Mouse (Mus musculus) forebrain, embryonic 15.5 days (tissue): ENCODE data around the gene Slc26a9. TPM values are rescaled to one million over a fixed set of nuclear protein-coding genes. Genes with fewer than 3 reads are reported as not detected.

Source experiments
- ATAC-seq: fragments of 200-750 bp; cut with Nextera tagmentation; replicated peaks from 2 replicates; pipeline ENCODE4 v1.8.0; 2017; ENCODE audit warnings: mild to moderate bottlenecking, moderate TSS enrichment, moderate library complexity
- H3K27ac ChIP-seq: fragments of 300-500 bp; sonication (generic); replicated peaks from 2 replicates; pipeline ENCODE4 v1.5.1; 2015; ENCODE audit warnings: mild to moderate bottlenecking, inconsistent platforms
- H3K27me3 ChIP-seq: fragments of 300-500 bp; sonication (generic); 2 replicates; pipeline ENCODE4 v1.6.1; 2015; ENCODE audit warnings: inconsistent platforms
- H3K36me3 ChIP-seq: fragments of 300-500 bp; sonication (generic); 2 replicates; pipeline ENCODE4 v1.6.1; 2015; ENCODE audit warnings: mild to moderate bottlenecking, inconsistent platforms
- H3K4me1 ChIP-seq: fragments of 300-500 bp; sonication (generic); 2 replicates; pipeline ENCODE4 v1.6.1; 2015; ENCODE audit warnings: inconsistent platforms
- H3K4me2 ChIP-seq: fragments of 300-500 bp; sonication (generic); replicated peaks from 2 replicates; pipeline ENCODE4 v1.6.1; 2015; ENCODE audit warnings: mild to moderate bottlenecking, inconsistent platforms
- H3K4me3 ChIP-seq: fragments of 300-500 bp; sonication (generic); 2 replicates; pipeline ENCODE4 v1.5.1; 2015; ENCODE audit warnings: mild to moderate bottlenecking, inconsistent platforms
- H3K9ac ChIP-seq: fragments of 300-500 bp; sonication (generic); replicated peaks from 2 replicates; pipeline ENCODE4 v1.6.1; 2015; ENCODE audit warnings: mild to moderate bottlenecking, inconsistent platforms
- H3K9me3 ChIP-seq: fragments of 300-500 bp; sonication (generic); 2 replicates; pipeline ENCODE4 v1.6.1; 2016; ENCODE audit warnings: inconsistent platforms
- WGBS: fragments of 180-500 bp; shearing (Covaris S2); methylation state at CpG from one replicate; pipeline ENCODE4 v1.1.7; 2015; ENCODE audit warnings: mixed read lengths; 5-methylcytosine and 5-hydroxymethylcytosine counted together
- polyA plus RNA-seq: library from polyadenylated mRNA; unstranded; fragments of >200 nt; fragmentation: Nextera tagmentation; extraction: Ambion mirVana; gene quantifications from 2 replicates; pipeline ENCODE4 v1.2.1, GENCODE M21; 2015

The Slc26a9 gene
- 0.04 and 0.09 TPM in 2 replicates for polyA plus RNA-seq

- no peaks in the 10 kb centered on the region for H3K36me3 ChIP-seq
- no peak for ATAC-seq
- WGBS = 64% methylated on average over 10 of the region's 10 CpGs
Observed at GRCm38 (mm10) chr1:131743868-131744464, at the start of gene Slc26a9. Slc26a9 (plus strand) TSS chr1:131744022.

GRCm38 (mm10) chr1:131695308-131695707 is 48.5 kb upstream of the Slc26a9 start:
- no peaks in the 10 kb centered on the region for H3K9me3 ChIP-seq
- no peak overlapping the region for H3K4me3 ChIP-seq
- H3K27ac ChIP-seq = no peak overlapping the region
- H3K9ac ChIP-seq = no peak overlapping the region
- H3K4me2 ChIP-seq = no peak overlapping the region
- no peaks in the 10 kb centered on the region for H3K4me1 ChIP-seq
- 78% methylated on average over 2 of the region's 2 CpGs for WGBS
- no peak for ATAC-seq
- H3K27me3 ChIP-seq = no peaks in the 10 kb centered on the region
- no peaks in the 10 kb centered on the region for H3K36me3 ChIP-seq

More at GRCm38 (mm10) chr1:131743868-131744464, at the start of gene Slc26a9:
- Histone ChIP-seq H3K27ac (no peak within 1 kb of the TSS), H3K4me1 (no peaks in the 10 kb centered on the region), H3K4me2 (no peak within 1 kb of the TSS), H3K9ac (no peak within 1 kb of the TSS), H3K9me3 (no peaks in the 10 kb centered on the region), H3K4me3 (no peak within 1 kb of the TSS), H3K27me3 (no peaks in the 10 kb centered on the region)

GRCm38 (mm10) chr1:131696325-131696724 is 47.5 kb upstream of the Slc26a9 start:
- ATAC-seq = no peak
- Histone ChIP-seq H3K4me2 (no peak overlapping the region), H3K27me3 (no peaks in the 10 kb centered on the region), H3K27ac (no peak overlapping the region), H3K4me1 (no peaks in the 10 kb centered on the region), H3K4me3 (no peak overlapping the region), H3K9ac (no peak overlapping the region), H3K36me3 (no peaks in the 10 kb centered on the region), H3K9me3 (no peaks in the 10 kb centered on the region)
- WGBS = 45% methylated on average over 4 of the region's 4 CpGs

GRCm38 (mm10) chr1:131698770-131699169 is 45.1 kb upstream of the Slc26a9 start:
- 91% methylated on average over 3 of the region's 3 CpGs for WGBS
- no peaks in the 10 kb centered on the region for H3K4me1 ChIP-seq
- H3K4me2 ChIP-seq = no peak overlapping the region
- H3K4me3 ChIP-seq = no peak overlapping the region
- no peak overlapping the region for H3K9ac ChIP-seq
- no peaks in the 10 kb centered on the region for H3K9me3 ChIP-seq
- ATAC-seq = no peak
- no peak overlapping the region for H3K27ac ChIP-seq
- H3K36me3 ChIP-seq = no peaks in the 10 kb centered on the region
- H3K27me3 ChIP-seq = no peaks in the 10 kb centered on the region

DNA sequence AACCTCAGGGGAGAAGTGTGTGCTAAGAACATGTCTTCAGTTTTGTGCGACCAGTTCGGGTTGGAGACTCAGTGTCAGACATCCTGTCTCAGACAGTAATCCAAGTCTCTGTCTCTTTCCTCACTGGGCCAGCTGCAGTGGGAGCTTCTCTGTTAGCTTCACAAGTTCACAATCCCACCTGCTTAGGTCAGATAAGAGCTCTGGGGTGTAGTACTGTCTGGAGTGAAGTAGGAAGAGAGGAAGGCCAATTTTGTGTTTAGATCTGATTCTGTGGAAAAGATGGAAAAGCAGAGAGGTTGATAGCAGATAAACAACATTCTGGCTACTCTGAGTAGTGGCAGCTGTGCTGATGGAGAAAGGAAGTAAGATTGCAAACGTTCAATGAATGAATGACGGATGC is 44.2 kb upstream of the Slc26a9 start:
- WGBS = 90% methylated on average over 4 of the region's 4 CpGs
- Histone ChIP-seq H3K27me3 (no peaks in the 10 kb centered on the region), H3K36me3 (no peaks in the 10 kb centered on the region), H3K27ac (no peak overlapping the region), H3K4me2 (no peak overlapping the region), H3K9ac (no peak overlapping the region), H3K4me3 (no peak overlapping the region), H3K4me1 (no peaks in the 10 kb centered on the region), H3K9me3 (no peaks in the 10 kb centered on the region)
- ATAC-seq = no peak

DNA sequence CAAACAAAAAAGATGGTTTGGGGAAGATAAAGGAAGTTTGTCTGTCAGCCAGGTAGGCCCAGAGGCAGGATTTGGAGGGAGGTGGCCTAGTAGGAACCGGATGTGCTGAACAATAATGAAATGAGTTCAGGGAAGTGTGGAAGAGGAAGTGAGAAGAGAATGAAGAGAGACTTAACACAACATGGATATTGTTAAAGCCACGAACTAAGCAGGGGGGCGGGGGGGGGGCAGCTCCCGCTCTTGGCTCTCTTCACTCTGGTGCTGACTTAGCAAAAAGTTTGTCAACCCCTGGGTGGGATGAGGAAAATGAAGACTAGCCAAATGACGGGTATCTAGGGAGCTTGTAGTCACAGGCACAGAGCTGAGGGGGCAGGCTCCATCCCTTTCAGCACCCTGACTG is 43.4 kb upstream of the Slc26a9 start:
- no peaks in the 10 kb centered on the region for H3K9me3 ChIP-seq
- no peak for ATAC-seq
- WGBS = 81% methylated on average over 5 of the region's 5 CpGs
- H3K9ac ChIP-seq = no peak overlapping the region
- H3K4me2 ChIP-seq = no peak overlapping the region
- H3K4me1 ChIP-seq = no peaks in the 10 kb centered on the region
- H3K27ac ChIP-seq = no peak overlapping the region
- no peaks in the 10 kb centered on the region for H3K27me3 ChIP-seq
- H3K36me3 ChIP-seq = no peaks in the 10 kb centered on the region
- no peak overlapping the region for H3K4me3 ChIP-seq

- H3K4me2 ChIP-seq = no peak overlapping the region
- 85% methylated on average over 5 of the region's 5 CpGs for WGBS
- no peak for ATAC-seq
Observed at GRCm38 (mm10) chr1:131701391-131701790, 42.4 kb upstream of the Slc26a9 start.

DNA sequence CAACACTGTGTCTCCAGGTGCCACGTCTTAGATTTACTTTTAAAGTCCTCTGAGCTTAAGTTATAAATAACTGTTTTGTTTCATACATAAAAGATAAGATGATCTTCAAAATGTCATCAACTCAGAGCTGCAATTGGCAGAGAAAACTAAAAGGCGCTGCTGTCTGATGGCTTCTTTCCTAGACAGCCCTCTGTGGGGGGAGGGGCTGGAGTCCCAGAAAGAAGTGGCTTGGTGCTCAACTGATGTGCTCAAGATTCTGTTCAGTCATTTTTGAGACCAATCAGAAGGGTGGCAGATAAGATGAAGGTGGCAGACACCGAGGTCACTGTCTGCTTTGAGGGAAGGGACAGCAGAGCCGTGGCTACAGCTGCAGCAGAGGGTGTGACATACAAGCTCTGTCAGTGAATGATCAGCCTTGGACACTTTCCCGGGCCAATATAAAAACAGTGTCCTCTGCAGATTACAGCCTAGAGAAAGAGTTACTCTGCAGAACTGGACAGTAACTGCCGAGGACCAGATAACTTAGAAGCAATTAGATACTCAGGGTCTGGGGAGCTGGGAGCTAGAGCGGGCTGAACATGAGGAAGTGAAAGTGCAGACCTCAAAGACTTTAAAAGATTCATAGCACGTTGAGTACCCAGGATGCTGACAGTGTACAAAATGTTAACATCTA is 41.6 kb upstream of the Slc26a9 start:
- Histone ChIP-seq H3K36me3 (no peaks in the 10 kb centered on the region), H3K4me2 (no peak overlapping the region), H3K4me1 (no peaks in the 10 kb centered on the region), H3K27me3 (no peaks in the 10 kb centered on the region), H3K4me3 (no peak overlapping the region), H3K9ac (no peak overlapping the region), H3K27ac (no peak overlapping the region), H3K9me3 (no peaks in the 10 kb centered on the region)
- no peak for ATAC-seq
- WGBS = 81% methylated on average over 8 of the region's 8 CpGs

More at GRCm38 (mm10) chr1:131701391-131701790, 42.4 kb upstream of the Slc26a9 start:
- no peak overlapping the region for H3K4me3 ChIP-seq
- no peak overlapping the region for H3K9ac ChIP-seq
- H3K36me3 ChIP-seq = no peaks in the 10 kb centered on the region
- H3K27ac ChIP-seq = no peak overlapping the region
- no peaks in the 10 kb centered on the region for H3K4me1 ChIP-seq
- no peaks in the 10 kb centered on the region for H3K27me3 ChIP-seq
- H3K9me3 ChIP-seq = no peaks in the 10 kb centered on the region

DNA sequence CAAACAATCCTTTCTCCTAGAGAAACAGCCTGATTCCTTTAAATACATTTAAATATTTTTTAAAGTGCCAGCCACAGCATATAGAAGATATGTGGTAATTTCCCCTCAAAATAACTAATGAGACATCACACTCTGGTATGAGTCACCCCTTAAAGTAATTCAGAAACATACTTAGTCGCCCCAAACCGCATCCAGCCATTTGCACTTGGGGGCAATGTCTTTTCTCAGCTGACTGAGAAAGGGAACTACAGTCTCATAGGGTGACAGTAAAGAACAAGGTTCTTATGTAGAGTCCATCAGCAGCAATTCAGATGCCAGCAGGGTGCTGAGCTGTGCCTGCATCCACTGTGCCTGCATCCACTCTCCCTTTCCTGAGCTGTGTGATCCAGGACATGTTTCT is 40.3 kb upstream of the Slc26a9 start:
- Histone ChIP-seq H3K27me3 (no peaks in the 10 kb centered on the region), H3K4me2 (no peak overlapping the region), H3K4me3 (no peak overlapping the region), H3K4me1 (no peaks in the 10 kb centered on the region), H3K9me3 (no peaks in the 10 kb centered on the region), H3K27ac (no peak overlapping the region), H3K9ac (no peak overlapping the region), H3K36me3 (no peaks in the 10 kb centered on the region)
- ATAC-seq = no peak
- 93% methylated on average over 2 of the region's 2 CpGs for WGBS

GRCm38 (mm10) chr1:131708338-131708737 is 35.5 kb upstream of the Slc26a9 start:
- no peaks in the 10 kb centered on the region for H3K9me3 ChIP-seq
- no peak overlapping the region for H3K9ac ChIP-seq
- H3K4me1 ChIP-seq = no peaks in the 10 kb centered on the region
- 25% methylated on average over 4 of the region's 4 CpGs for WGBS
- no peak for ATAC-seq
- H3K4me3 ChIP-seq = no peak overlapping the region
- no peak overlapping the region for H3K27ac ChIP-seq
- H3K36me3 ChIP-seq = no peaks in the 10 kb centered on the region
- no peak overlapping the region for H3K4me2 ChIP-seq
- no peaks in the 10 kb centered on the region for H3K27me3 ChIP-seq

- Histone ChIP-seq H3K9ac (no peak overlapping the region), H3K4me3 (no peak overlapping the region), H3K9me3 (no peaks in the 10 kb centered on the region), H3K4me1 (no peaks in the 10 kb centered on the region), H3K27ac (no peak overlapping the region), H3K4me2 (no peak overlapping the region), H3K27me3 (no peaks in the 10 kb centered on the region), H3K36me3 (no peaks in the 10 kb centered on the region)
- no peak for ATAC-seq
- WGBS = 82% methylated on average over 10 of the region's 10 CpGs
Observed at GRCm38 (mm10) chr1:131711518-131711917, 32.3 kb upstream of the Slc26a9 start.

DNA sequence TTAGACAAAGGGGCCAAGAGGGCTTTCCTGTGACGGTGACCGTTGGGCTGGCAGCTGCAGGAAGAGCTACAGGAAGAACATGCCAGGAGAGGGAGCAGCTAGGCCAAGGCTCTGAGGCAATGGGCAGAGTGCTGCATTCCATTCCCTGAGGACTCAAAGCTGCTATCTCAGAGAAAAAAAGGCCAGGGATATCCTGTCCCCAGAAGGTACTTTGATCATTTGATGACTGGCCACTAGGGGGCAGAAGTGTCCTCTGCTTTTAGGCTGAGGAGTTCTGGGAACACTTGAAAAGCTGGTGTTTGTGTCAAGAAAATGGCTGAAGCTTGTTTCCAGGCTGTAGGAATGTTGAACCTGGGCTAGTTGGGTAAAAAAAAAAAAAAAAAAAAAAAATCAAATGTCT is 31.4 kb upstream of the Slc26a9 start:
- ATAC-seq = peak; percentile 62
- H3K36me3 ChIP-seq = no peaks in the 10 kb centered on the region
- H3K27me3 ChIP-seq = no peaks in the 10 kb centered on the region
- H3K4me3 ChIP-seq = no peak overlapping the region
- 31% methylated on average over 2 of the region's 2 CpGs for WGBS
- no peaks in the 10 kb centered on the region for H3K4me1 ChIP-seq
- H3K9me3 ChIP-seq = no peaks in the 10 kb centered on the region
- H3K27ac ChIP-seq = no peak overlapping the region
- H3K4me2 ChIP-seq = no peak overlapping the region
- H3K9ac ChIP-seq = no peak overlapping the region
